Mouse (Mus musculus) liver, embryonic 12.5 days (tissue): ENCODE measurements around the gene Scp2. TPM values are rescaled to one million over a fixed set of nuclear protein-coding genes. Genes with fewer than 3 reads are reported as not detected.

Source experiments
- ATAC-seq: fragments of 200-750 bp; cut with Nextera tagmentation; 2 replicates; pipeline ENCODE4 v1.8.0; 2017; ENCODE audit warnings: moderate number of reproducible peaks, mild to moderate bottlenecking, moderate library complexity
- H3K27ac ChIP-seq: fragments of 300-500 bp; sonication (generic); 2 replicates; pipeline ENCODE4 v1.5.1; 2016; ENCODE audit warnings: mild to moderate bottlenecking
- H3K27me3 ChIP-seq: fragments of 300-500 bp; sonication (generic); replicated peaks from 2 replicates; pipeline ENCODE4 v1.6.1; 2016; ENCODE audit warnings: mild to moderate bottlenecking, moderate library complexity
- H3K36me3 ChIP-seq: fragments of 300-500 bp; sonication (generic); 2 replicates; pipeline ENCODE4 v1.6.1; 2016; ENCODE audit warnings: mild to moderate bottlenecking, moderate library complexity
- H3K4me1 ChIP-seq: fragments of 300-500 bp; sonication (generic); 2 replicates; pipeline ENCODE4 v1.6.1; 2016
- H3K4me2 ChIP-seq: fragments of 300-500 bp; sonication (generic); 2 replicates; pipeline ENCODE4 v1.6.1; 2016; ENCODE audit warnings: mild to moderate bottlenecking, moderate library complexity
- H3K4me3 ChIP-seq: fragments of 300-500 bp; sonication (generic); 2 replicates; pipeline ENCODE4 v1.5.1; 2016; ENCODE audit warnings: mild to moderate bottlenecking, moderate library complexity
- H3K9ac ChIP-seq: fragments of 300-500 bp; sonication (generic); 2 replicates; pipeline ENCODE4 v1.6.1; 2016; ENCODE audit warnings: mild to moderate bottlenecking, moderate library complexity
- H3K9me3 ChIP-seq: fragments of 300-500 bp; sonication (generic); replicated peaks from 2 replicates; pipeline ENCODE4 v1.6.1; 2016; ENCODE audit warnings: mild to moderate bottlenecking, moderate library complexity
- WGBS: fragments of 180-500 bp; shearing (Covaris S2); methylation state at CpG from one replicate; pipeline ENCODE4 v1.1.7; 2016; ENCODE audit not compliant: insufficient replicate concordance; 5-methylcytosine and 5-hydroxymethylcytosine counted together
- polyA plus RNA-seq: library from polyadenylated mRNA; unstranded; fragments of >200 nt; fragmentation: Nextera tagmentation; extraction: Ambion mirVana; gene quantifications from 2 replicates; pipeline ENCODE4 v1.2.1, GENCODE M21; 2016

Scp2 gene
- polyA plus RNA-seq, 1 experiment from 2014 or later = 198 TPM

- 5% methylated on average over 3 of the region's 3 CpGs for WGBS
- peak; percentile 85 for ATAC-seq
- Histone ChIP-seq H3K4me3 (no peak overlapping the region; the same call in 1 of the 2 replicates), H3K27ac (peak overlapping the region; percentile 72), H3K27me3 (peaks cover 54% of the 10 kb centered on the region), H3K4me1 (peaks cover 47% of the 10 kb centered on the region), H3K9ac (no peak overlapping the region), H3K9me3 (no peaks in the 10 kb centered on the region), H3K36me3 (no peaks in the 10 kb centered on the region), H3K4me2 (peak overlapping the region; percentile 62)
These were observed 118.6 kb downstream of the Scp2 start for GRCm38 (mm10) chr4:108026193-108026592.

- Histone ChIP-seq H3K27me3 (peaks cover 49% of the 10 kb centered on the region), H3K9ac (peak overlapping the region; percentile 29), H3K36me3 (no peaks in the 10 kb centered on the region), H3K4me2 (peak overlapping the region; percentile 62), H3K9me3 (no peaks in the 10 kb centered on the region), H3K4me3 (peak overlapping the region; percentile 45), H3K27ac (peak overlapping the region; percentile 72), H3K4me1 (peaks cover 43% of the 10 kb centered on the region)
- peak; percentile 70 for ATAC-seq
- WGBS = 3% methylated on average over 10 of the region's 10 CpGs
These were observed 119.5 kb downstream of the Scp2 start for GRCm38 (mm10) chr4:108025269-108025668.

GRCm38 (mm10) chr4:108024641-108025040 is 120.2 kb downstream of the Scp2 start:
- WGBS = 69% methylated on average over 5 of the region's 5 CpGs
- no peaks in the 10 kb centered on the region for H3K9me3 ChIP-seq
- ATAC-seq = no peak
- no peak overlapping the region for H3K9ac ChIP-seq
- peaks cover 46% of the 10 kb centered on the region for H3K27me3 ChIP-seq
- H3K27ac ChIP-seq = no peak overlapping the region
- no peaks in the 10 kb centered on the region for H3K36me3 ChIP-seq
- H3K4me2 ChIP-seq = peak overlapping the region; percentile 62
- peaks cover 43% of the 10 kb centered on the region for H3K4me1 ChIP-seq
- H3K4me3 ChIP-seq = no peak overlapping the region

GRCm38 (mm10) chr4:108023186-108023585 is 121.6 kb downstream of the Scp2 start:
- ATAC-seq = no peak
- WGBS = 63% methylated on average over 4 of the region's 4 CpGs
- Histone ChIP-seq H3K27ac (no peak overlapping the region), H3K9ac (no peak overlapping the region), H3K4me2 (no peak overlapping the region), H3K36me3 (no peaks in the 10 kb centered on the region), H3K4me3 (no peak overlapping the region), H3K4me1 (peaks cover 43% of the 10 kb centered on the region), H3K27me3 (peaks cover 38% of the 10 kb centered on the region), H3K9me3 (no peaks in the 10 kb centered on the region)

GRCm38 (mm10) chr4:108020178-108020577 is 124.6 kb downstream of the Scp2 start:
- Histone ChIP-seq H3K27ac (no peak overlapping the region), H3K4me2 (no peak overlapping the region), H3K4me1 (peaks cover 22% of the 10 kb centered on the region), H3K27me3 (peaks cover 46% of the 10 kb centered on the region), H3K36me3 (no peaks in the 10 kb centered on the region), H3K4me3 (no peak overlapping the region), H3K9ac (no peak overlapping the region), H3K9me3 (no peaks in the 10 kb centered on the region)
- ATAC-seq = no peak
- WGBS = 65% methylated on average over 6 of the region's 6 CpGs

- H3K9me3 ChIP-seq = no peaks in the 10 kb centered on the region
- 46% methylated on average over 13 of the region's 14 CpGs for WGBS
- ATAC-seq = no peak
These were observed 125.6 kb downstream of the Scp2 start for GRCm38 (mm10) chr4:108018961-108019921.

GRCm38 (mm10) chr4:108018241-108018923 is 126.4 kb downstream of the Scp2 start:
- no peak overlapping the region for H3K4me2 ChIP-seq
- H3K9ac ChIP-seq = no peak overlapping the region
- no peak overlapping the region for H3K4me3 ChIP-seq
- 45% methylated on average over 10 of the region's 10 CpGs for WGBS
- peaks cover 46% of the 10 kb centered on the region for H3K27me3 ChIP-seq
- H3K4me1 ChIP-seq = peaks cover 12% of the 10 kb centered on the region
- H3K36me3 ChIP-seq = no peaks in the 10 kb centered on the region
- no peak for ATAC-seq
- no peaks in the 10 kb centered on the region for H3K9me3 ChIP-seq
- H3K27ac ChIP-seq = no peak overlapping the region

More at GRCm38 (mm10) chr4:108018961-108019921, 125.6 kb downstream of the Scp2 start:
- Histone ChIP-seq H3K4me3 (no peak overlapping the region), H3K4me2 (no peak overlapping the region), H3K36me3 (no peaks in the 10 kb centered on the region), H3K27me3 (peaks cover 46% of the 10 kb centered on the region), H3K4me1 (peaks cover 17% of the 10 kb centered on the region), H3K27ac (no peak overlapping the region), H3K9ac (no peak overlapping the region)

- WGBS = 67% methylated on average over 7 of the region's 7 CpGs
- no peak for ATAC-seq
- H3K4me1 ChIP-seq = peaks cover 12% of the 10 kb centered on the region
These were observed 127.0 kb downstream of the Scp2 start for GRCm38 (mm10) chr4:108017839-108018238.

GRCm38 (mm10) chr4:108016321-108016720 is 128.5 kb downstream of the Scp2 start:
- 63% methylated on average over 3 of the region's 3 CpGs for WGBS
- H3K4me2 ChIP-seq = no peak overlapping the region
- no peak overlapping the region for H3K4me3 ChIP-seq
- peaks cover 28% of the 10 kb centered on the region for H3K27me3 ChIP-seq
- peaks cover 12% of the 10 kb centered on the region for H3K4me1 ChIP-seq
- H3K9ac ChIP-seq = no peak overlapping the region
- no peaks in the 10 kb centered on the region for H3K9me3 ChIP-seq
- no peak for ATAC-seq
- no peaks in the 10 kb centered on the region for H3K36me3 ChIP-seq
- no peak overlapping the region for H3K27ac ChIP-seq

More at GRCm38 (mm10) chr4:108017839-108018238, 127.0 kb downstream of the Scp2 start:
- Histone ChIP-seq H3K4me2 (no peak overlapping the region), H3K27ac (no peak overlapping the region), H3K27me3 (peaks cover 43% of the 10 kb centered on the region), H3K36me3 (no peaks in the 10 kb centered on the region), H3K9ac (no peak overlapping the region), H3K9me3 (no peaks in the 10 kb centered on the region), H3K4me3 (no peak overlapping the region)

- Histone ChIP-seq H3K36me3 (no peaks in the 10 kb centered on the region), H3K27me3 (peaks cover 23% of the 10 kb centered on the region), H3K4me2 (no peak overlapping the region), H3K4me3 (no peak overlapping the region), H3K9me3 (no peaks in the 10 kb centered on the region), H3K27ac (no peak overlapping the region), H3K9ac (no peak overlapping the region), H3K4me1 (peaks cover 12% of the 10 kb centered on the region)
- peak; percentile 72 for ATAC-seq
- 41% methylated on average over 14 of the region's 14 CpGs for WGBS
These were observed 129.6 kb downstream of the Scp2 start for GRCm38 (mm10) chr4:108015067-108015765.

GRCm38 (mm10) chr4:108014466-108014865 is 130.3 kb downstream of the Scp2 start:
- Histone ChIP-seq H3K4me2 (no peak overlapping the region), H3K27me3 (peaks cover 20% of the 10 kb centered on the region), H3K9me3 (no peaks in the 10 kb centered on the region), H3K9ac (no peak overlapping the region), H3K4me1 (peaks cover 12% of the 10 kb centered on the region), H3K27ac (no peak overlapping the region), H3K36me3 (no peaks in the 10 kb centered on the region), H3K4me3 (no peak overlapping the region)
- WGBS = 75% methylated on average over 2 of the region's 2 CpGs
- no peak for ATAC-seq
